Mouse (Mus musculus): ENCODE data around the gene 3830417A13Rik. TPM values are rescaled to one million over a fixed set of nuclear protein-coding genes. Genes with fewer than 3 reads are reported as not detected.

The 3830417A13Rik gene
- polyA plus RNA-seq (2012; rRNA removed) = not detected in 2 replicates

- Histone ChIP-seq H3K27ac (ENCODE audit: control insufficient read depth, insufficient read depth, low read length) (no peak within 1 kb of the TSS), H3K4me3 (ENCODE audit: control insufficient read depth, insufficient read depth, low read length) (no peak within 1 kb of the TSS), H3K36me3 (ENCODE audit: control insufficient read depth, insufficient read depth, low read length) (no peaks in the 10 kb centered on the region), H3K27me3 (ENCODE audit: control insufficient read depth, insufficient read depth, low read length) (no peaks in the 10 kb centered on the region), H3K4me1 (replicated peaks; ENCODE audit: control insufficient read depth, insufficient read depth, low read length) (no peaks in the 10 kb centered on the region)
- 93% methylated on average over 11 of the region's 11 CpGs for WGBS
- TF ChIP-seq CTCF (IDR thresholded peaks at IDR 0.05; ENCODE audit: borderline replicate concordance, control insufficient read depth, extremely low read depth, insufficient read depth, low read length, poor library complexity) (no peak), POLR2A (IDR thresholded peaks at IDR 0.05; ENCODE audit: control insufficient read depth, extremely low read depth, insufficient read depth, low read length, poor library complexity) (no peak)
- no peak for DNase-seq
Observed at GRCm38 (mm10) chrX:64173248-64173647, at the start of gene 3830417A13Rik. Gene 3830417A13Rik (plus strand): TSS chrX:64173548.

- WGBS = 78% methylated on average over 2 of the region's 2 CpGs
- DNase-seq = no peak
- H3K27me3 ChIP-seq (ENCODE audit: control insufficient read depth, insufficient read depth, low read length) = no peaks in the 10 kb centered on the region
- no peak within 1 kb of the TSS for H3K27ac ChIP-seq (ENCODE audit: control insufficient read depth, insufficient read depth, low read length)
- no peak for TF ChIP-seq POLR2A (IDR thresholded peaks at IDR 0.05; ENCODE audit: control insufficient read depth, extremely low read depth, insufficient read depth, low read length, poor library complexity)
- TF ChIP-seq CTCF (IDR thresholded peaks at IDR 0.05; ENCODE audit: borderline replicate concordance, control insufficient read depth, extremely low read depth, insufficient read depth, low read length, poor library complexity) = no peak
- H3K4me1 ChIP-seq (replicated peaks; ENCODE audit: control insufficient read depth, insufficient read depth, low read length) = no peaks in the 10 kb centered on the region
- H3K36me3 ChIP-seq (ENCODE audit: control insufficient read depth, insufficient read depth, low read length) = no peaks in the 10 kb centered on the region
- H3K4me3 ChIP-seq (ENCODE audit: control insufficient read depth, insufficient read depth, low read length) = no peak within 1 kb of the TSS
Observed at GRCm38 (mm10) chrX:64152098-64152497, 21.2 kb upstream of the 3830417A13Rik start, which contains the start of gene Gm6760. Gene Gm6760 (minus strand): TSS chrX:64152198.

- no peak for TF ChIP-seq CTCF (IDR thresholded peaks at IDR 0.05; ENCODE audit: borderline replicate concordance, control insufficient read depth, extremely low read depth, insufficient read depth, low read length, poor library complexity)
- no peak for TF ChIP-seq POLR2A (IDR thresholded peaks at IDR 0.05; ENCODE audit: control insufficient read depth, extremely low read depth, insufficient read depth, low read length, poor library complexity)
- Histone ChIP-seq H3K27me3 (ENCODE audit: control insufficient read depth, insufficient read depth, low read length) (no peaks in the 10 kb centered on the region), H3K4me3 (ENCODE audit: control insufficient read depth, insufficient read depth, low read length) (no peak overlapping the region), H3K36me3 (ENCODE audit: control insufficient read depth, insufficient read depth, low read length) (no peaks in the 10 kb centered on the region), H3K4me1 (replicated peaks; ENCODE audit: control insufficient read depth, insufficient read depth, low read length) (no peaks in the 10 kb centered on the region), H3K27ac (ENCODE audit: control insufficient read depth, insufficient read depth, low read length) (no peak overlapping the region)
- DNase-seq = no peak
Observed at GRCm38 (mm10) chrX:64181246-64181645, 7.9 kb downstream of the 3830417A13Rik start.

Other genes starting within 250 kb of the 3830417A13Rik start
- not detected in 2 replicates for gene Gm6760, start 21.4 kb upstream of the 3830417A13Rik start, polyA plus RNA-seq (2012; rRNA removed)
- gene Slitrk4, start 103.4 kb downstream of the 3830417A13Rik start, polyA plus RNA-seq (2012; rRNA removed) = 0.01 and 0.13 TPM in 2 replicates